Mouse (Mus musculus) naive thymus-derived CD4-positive, alpha-beta T cell, adult 2 months (primary cell): ENCODE results near the gene Tmprss11f.
"Not testable (repeated sequence)": the region's sequence is repeated elsewhere in the genome, so short reads cannot be mapped to it uniquely, and the experiment has no call there.

Experiments used
- DNase-seq: peaks from one replicate; pipeline ENCODE4 v3.0.0-alpha.2; 2011; ENCODE audit warnings: low read depth

Tmprss11f gene

GRCm38 (mm10) chr5:86632324-86632723 is at the start of gene Tmprss11f:
Gene Tmprss11f (minus strand): TSS chr5:86632424.
- no peak for DNase-seq

GRCm38 (mm10) chr5:86676262-86676661 is 44.0 kb upstream of the Tmprss11f start, which contains the start of gene Tmprss11b:
Gene Tmprss11b (minus strand): TSS chr5:86676362.
- DNase-seq, result no peak

GRCm38 (mm10) chr5:86649185-86649584 is 17.0 kb upstream of the Tmprss11f start:
- DNase-seq, result not testable (repeated sequence)

GRCm38 (mm10) chr5:86640795-86641194 is 8.6 kb upstream of the Tmprss11f start:
- DNase-seq, result no peak

- DNase-seq, result no peak
Measured at GRCm38 (mm10) chr5:86630700-86631099, 1.5 kb downstream of the Tmprss11f start.

GRCm38 (mm10) chr5:86621778-86622177 is 10.4 kb downstream of the Tmprss11f start:
- no peak for DNase-seq

- no peak for DNase-seq
Measured at GRCm38 (mm10) chr5:86585896-86586295, 46.3 kb downstream of the Tmprss11f start.

GRCm38 (mm10) chr5:86582618-86583017 is 49.6 kb downstream of the Tmprss11f start:
- no peak for DNase-seq

- no peak for DNase-seq
Measured at GRCm38 (mm10) chr5:86581998-86582397, 50.2 kb downstream of the Tmprss11f start.

- not testable (repeated sequence) for DNase-seq
Measured at GRCm38 (mm10) chr5:86578761-86579160, 53.5 kb downstream of the Tmprss11f start.

- no peak for DNase-seq
Measured at GRCm38 (mm10) chr5:86546693-86547092, 85.5 kb downstream of the Tmprss11f start.

- DNase-seq, result no peak
Measured at GRCm38 (mm10) chr5:86540601-86541000, 91.6 kb downstream of the Tmprss11f start.

GRCm38 (mm10) chr5:86528725-86529124 is 103.5 kb downstream of the Tmprss11f start:
- DNase-seq, result no peak

GRCm38 (mm10) chr5:86518500-86518899 is 113.7 kb downstream of the Tmprss11f start, which contains the start of gene Tmprss11g:
Gene Tmprss11g (minus strand): TSS chr5:86518600.
- no peak for DNase-seq

- DNase-seq, result no peak
Measured at GRCm38 (mm10) chr5:86511538-86511937, 120.7 kb downstream of the Tmprss11f start.

- no peak for DNase-seq
Measured at GRCm38 (mm10) chr5:86493453-86493852, 138.8 kb downstream of the Tmprss11f start.

GRCm38 (mm10) chr5:86482562-86482961 is 149.7 kb downstream of the Tmprss11f start:
- no peak for DNase-seq

- DNase-seq, result no peak
Measured at GRCm38 (mm10) chr5:86482031-86482430, 150.2 kb downstream of the Tmprss11f start.

GRCm38 (mm10) chr5:86473859-86474258 is 158.4 kb downstream of the Tmprss11f start:
- DNase-seq, result no peak
